Mouse (Mus musculus): ENCODE results near the gene Tns2.

Tns2 gene

DNA sequence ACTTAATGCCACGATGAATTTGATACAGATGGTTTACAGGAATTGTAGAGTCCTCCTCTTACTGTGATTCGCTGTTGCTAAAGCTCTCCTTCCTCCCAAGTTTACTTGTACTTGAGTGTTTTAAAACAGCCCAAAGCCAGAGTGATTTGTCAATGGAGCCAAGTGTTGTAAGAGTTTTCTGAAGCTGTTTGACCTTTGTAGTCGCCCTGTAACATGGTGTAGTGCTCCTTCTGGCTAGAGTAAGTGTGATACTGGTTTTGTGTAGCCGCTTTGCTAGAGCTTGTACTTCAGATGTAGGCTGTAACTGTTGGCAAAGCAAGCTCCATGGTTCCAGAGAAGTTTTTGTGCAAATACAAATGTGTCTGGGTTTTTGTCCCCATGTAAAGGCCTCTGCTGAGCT lies 8.0 kb upstream of the Tns2 start:
- no peak for DNase-seq (ENCODE audit: low spot score in 2 of 2)

DNA sequence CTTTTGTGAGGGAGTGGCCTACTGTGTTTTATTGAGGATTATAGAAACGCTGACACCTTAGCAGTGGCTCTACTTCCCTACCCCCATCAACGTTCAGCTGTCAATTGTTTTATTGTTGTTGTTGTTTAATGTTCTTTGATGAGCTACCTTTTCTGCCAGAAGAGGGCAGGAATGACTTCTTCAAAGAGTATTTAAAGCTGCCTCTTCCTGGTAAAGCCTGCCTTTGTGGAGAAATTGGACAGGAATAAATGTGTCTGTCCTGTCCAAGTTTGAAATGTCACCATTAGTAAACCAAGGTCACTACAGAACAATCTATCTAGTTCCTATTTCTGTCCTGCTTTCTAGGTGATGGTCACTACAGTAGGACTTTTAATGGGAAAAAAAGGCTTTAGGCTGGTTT lies 6.1 kb upstream of the Tns2 start:
- DNase-seq (ENCODE audit: low spot score in 2 of 2) = no peak

- no peak for DNase-seq (ENCODE audit: low spot score in 2 of 2)
These were observed 5.2 kb upstream of the Tns2 start for GRCm38 (mm10) chr15:102094988-102095387.

DNA sequence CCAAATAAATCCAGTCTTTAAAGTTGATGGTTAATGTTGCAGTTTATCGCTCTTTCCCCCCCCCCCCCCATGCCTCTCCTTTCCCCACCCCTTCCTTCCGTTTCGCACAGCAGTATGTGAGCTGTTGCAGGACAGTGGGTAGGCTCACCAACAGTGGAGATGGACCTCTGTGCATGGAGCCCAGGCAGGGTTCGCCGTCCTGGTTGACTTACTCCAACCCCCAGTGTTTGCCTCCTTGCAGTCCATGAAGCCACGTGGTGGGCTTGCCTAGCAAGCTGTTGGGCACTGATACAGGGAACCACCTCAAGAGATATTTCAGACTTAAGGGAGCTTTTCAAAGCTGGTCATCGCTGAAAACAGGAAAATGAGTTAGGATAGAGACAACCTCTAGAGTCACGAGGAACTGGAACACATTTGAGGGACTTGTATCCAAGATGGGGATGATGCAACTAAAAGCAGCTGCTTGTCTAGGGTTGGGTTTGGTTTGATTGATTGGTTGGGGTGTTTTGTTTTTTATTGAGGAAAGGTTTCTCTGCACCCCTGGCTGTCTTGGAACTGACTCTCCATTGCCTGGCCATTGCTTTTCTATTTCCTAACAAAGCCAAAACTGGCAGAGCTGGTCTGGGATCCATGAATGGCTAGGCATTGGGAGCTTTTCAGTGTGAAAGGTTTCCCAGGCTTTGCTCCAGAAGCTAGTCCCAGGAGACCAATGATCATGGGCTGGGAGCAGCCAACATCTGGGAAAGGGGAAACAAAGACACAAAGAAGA lies 2.9 kb upstream of the Tns2 start:
- DNase-seq (ENCODE audit: low spot score in 2 of 2) = no peak

- no peak for DNase-seq (ENCODE audit: low spot score in 2 of 2)
These were observed 2.1 kb upstream of the Tns2 start for GRCm38 (mm10) chr15:102097991-102098555.

- no peak for DNase-seq (ENCODE audit: low spot score in 2 of 2)
These were observed 953 bp upstream of the Tns2 start for GRCm38 (mm10) chr15:102099260-102099659.

GRCm38 (mm10) chr15:102099771-102100160 lies 447 bp upstream of the Tns2 start:
- DNase-seq (ENCODE audit: low spot score in 2 of 2) = no peak

GRCm38 (mm10) chr15:102100996-102101671 lies 921 bp downstream of the Tns2 start:
- DNase-seq (ENCODE audit: low spot score in 2 of 2) = peak in 1 of 2 experiments; percentile 18

DNA sequence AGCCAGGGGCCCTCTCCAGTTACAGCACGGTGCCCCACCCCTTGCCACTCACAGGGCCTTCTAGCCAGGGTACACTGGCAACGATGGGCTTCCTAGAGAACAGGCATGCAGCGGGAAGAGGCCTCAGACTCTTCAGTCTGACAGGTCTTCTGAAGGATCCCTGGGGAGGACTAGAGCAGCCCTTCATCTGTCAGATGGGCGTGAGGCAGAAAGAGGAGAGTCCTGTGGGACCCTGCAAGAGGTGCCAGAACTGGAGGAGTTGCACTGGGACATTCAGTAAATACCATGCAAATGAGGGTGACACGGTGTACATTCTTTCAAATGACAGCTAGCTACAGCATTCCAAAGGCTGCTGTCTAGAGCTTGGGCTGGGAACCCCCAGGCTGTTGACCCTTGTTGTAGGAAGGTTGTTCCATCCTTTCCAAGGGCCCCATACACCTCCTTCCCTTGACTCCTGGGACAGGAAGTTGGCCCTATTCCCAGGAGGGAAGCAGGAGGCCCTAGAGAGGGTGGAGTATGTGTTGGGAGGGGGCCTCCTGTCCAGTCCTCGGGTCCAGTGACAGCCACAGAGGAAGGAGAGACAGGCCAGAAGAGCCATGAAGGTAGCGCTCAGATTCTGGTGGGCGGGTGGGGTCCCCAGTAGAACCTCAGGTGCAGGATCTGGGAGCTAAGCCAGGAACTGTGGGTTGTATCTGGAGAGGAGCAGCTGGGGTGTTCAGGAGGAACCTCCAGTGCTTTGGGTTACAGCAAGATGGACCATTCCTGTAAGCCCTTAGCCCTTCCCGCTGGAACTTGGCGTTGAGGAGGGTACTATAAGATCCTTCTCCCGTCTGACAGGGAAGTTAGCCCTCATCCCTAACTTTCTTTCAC lies 1.7 kb downstream of the Tns2 start:
- no peak for DNase-seq (ENCODE audit: low spot score in 2 of 2)

GRCm38 (mm10) chr15:102102548-102103121 lies 2.4 kb downstream of the Tns2 start:
- no peak for DNase-seq (ENCODE audit: low spot score in 2 of 2)

DNA sequence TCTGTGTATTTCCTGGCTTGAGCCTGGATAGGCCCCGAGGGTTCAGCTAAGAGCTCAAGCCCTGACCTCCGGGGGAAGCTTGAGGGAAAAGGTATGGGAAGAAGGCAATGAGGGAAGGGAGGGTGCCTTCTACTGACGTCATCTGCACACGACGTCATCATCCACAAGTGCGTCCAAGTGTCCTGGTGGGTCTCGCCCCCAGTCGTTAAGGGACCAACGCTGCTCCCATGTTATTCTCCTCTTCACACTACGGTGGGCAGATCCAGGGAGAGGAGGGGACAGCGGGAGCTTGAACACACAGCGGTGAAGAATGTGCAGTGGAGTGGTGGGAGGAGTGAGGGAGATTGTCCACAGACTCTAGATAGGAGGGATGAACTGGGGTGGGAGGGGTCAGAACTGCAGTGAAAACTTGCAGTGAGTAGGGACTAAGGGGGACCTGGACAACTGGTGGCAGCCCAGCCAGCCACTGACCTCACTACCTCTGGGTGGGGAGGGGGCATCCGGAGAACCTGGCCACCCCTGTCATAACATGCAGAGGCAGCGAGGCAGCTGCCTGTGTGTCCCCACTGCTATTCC lies 3.2 kb downstream of the Tns2 start:
- no peak for DNase-seq (ENCODE audit: low spot score in 2 of 2)

DNA sequence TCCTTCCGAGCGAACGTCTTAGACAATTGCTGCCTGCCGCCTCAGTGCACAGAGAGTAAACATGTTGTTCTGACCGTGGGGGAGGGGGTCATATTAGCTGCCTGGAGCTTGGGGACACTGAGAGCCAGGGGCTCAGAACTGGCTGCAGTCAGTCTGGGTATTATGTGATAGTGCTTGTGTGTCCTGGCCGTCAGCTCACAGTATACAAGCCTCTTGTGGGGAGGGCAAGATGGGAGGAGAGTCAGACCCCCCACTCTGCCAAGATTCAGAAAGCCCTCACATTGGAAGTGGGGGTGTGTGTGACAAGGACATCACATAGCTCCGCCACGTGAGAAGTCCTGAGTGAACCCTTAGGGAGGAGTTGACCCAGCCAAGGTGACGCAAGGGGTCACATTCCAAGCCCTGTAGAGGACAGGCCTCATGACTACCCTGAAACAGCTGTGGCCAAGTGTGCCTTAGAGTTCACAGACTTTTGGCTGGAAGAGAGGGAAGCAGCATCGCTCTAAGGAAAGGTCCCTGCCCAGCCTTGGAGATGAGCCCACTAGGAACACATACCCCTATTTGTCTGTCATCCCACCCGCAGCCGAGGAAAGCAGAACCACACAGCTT lies 3.8 kb downstream of the Tns2 start:
- DNase-seq (ENCODE audit: low spot score in 2 of 2) = peak in 1 of 2 experiments; percentile 24

DNA sequence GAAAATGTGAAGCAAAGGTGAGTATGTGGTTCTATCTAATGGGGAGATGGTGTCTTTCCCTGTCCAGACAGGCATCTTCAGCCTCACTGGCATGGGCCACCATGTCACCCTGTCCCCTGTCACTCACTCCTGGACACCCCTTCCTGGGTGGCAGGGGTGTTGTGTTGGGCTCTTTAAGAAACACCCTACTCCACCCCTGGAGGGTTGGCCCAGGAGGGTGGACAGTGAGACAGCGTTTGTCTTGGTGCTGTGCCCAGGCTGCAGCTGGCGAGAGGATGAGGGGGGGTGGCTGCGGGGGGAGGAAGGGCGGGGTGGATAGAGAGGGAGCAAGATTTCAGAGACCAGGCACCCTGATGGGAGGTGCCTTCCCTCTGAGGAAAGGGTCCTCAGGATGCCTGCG lies 5.1 kb downstream of the Tns2 start:
- DNase-seq (ENCODE audit: low spot score in 2 of 2) = no peak

DNA sequence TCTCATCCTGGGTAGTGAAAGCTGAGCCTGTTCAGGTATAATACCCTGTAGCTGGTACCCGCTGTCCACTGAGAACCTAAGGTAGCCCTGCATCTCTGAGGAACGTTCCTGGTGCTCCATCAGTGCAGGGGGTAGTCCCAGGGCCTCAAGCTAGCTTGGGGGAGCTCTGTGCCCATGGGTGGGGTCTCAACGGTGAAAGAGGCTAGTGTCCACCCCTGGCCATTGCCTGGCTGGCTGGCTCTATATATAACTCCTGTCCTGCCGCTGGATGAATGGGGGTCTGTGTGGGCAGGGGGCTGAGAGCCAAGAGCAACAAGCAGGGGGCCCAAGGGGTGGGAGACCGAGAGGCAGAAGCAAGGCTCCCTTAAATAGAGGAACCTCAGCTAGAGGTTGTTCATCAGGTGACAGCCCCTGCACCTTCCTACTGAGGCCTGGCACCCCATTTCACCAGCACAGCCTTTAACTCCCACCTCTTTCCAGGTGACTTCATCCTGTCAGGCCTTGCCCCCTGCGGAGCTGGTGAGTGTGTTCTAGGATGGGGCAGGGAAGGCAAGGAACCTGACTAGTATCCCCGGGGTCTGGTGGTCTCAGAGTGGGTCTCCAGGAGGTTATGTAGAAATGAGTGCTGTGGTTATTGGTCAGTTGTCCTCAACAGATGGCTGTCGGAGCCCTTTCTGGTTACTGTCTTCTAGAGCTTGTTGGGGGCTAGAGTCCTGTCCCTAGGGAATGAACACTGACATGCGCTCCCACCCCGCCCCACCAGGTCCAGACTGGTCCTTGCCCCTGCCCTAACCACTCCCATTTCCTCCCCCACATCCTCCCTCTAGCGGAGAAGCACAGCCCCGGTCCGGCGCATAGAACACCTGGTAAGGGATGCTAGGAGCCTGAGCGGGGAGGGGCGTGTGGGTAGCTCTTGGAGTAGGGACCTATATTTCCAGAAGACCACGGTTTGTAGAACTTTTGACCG lies 5.8 kb downstream of the Tns2 start:
- DNase-seq (ENCODE audit: low spot score in 2 of 2) = no peak

DNA sequence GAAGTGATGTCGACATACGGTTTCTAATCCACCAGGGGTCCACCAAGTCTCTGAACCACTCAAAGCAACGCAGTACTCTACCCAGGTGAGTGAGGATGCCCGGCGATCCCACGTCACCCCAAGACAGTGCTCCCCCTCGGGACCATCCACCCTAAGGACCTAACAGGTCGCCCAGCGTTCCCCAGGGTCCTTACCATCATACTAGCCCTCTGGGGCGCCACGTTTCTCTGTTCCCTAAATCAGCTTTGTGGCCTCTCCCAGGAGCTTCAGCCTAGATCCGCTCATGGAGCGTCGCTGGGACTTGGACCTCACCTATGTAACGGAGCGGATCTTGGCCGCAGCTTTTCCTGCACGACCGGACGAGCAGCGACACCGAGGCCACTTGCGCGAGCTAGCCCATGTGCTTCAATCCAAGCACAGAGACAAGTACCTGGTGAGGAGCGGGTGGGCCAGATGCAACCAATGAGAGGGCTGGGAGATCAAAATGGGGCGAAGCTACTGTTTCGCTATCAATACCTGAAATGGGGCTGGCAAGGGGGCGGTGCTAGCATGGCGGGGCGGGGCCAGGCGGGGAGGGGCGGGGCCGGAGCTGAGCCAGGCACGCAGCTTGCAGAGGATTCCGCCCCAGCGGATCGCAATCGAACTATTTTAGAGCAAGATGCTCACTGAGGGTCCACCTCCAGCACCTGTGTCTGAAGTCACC lies 6.7 kb downstream of the Tns2 start:
- DNase-seq (ENCODE audit: low spot score in 2 of 2) = no peak

GRCm38 (mm10) chr15:102107689-102108573 lies 7.7 kb downstream of the Tns2 start:
- peak in 1 of 2 experiments; percentile 69 for DNase-seq (ENCODE audit: low spot score in 2 of 2)

DNA sequence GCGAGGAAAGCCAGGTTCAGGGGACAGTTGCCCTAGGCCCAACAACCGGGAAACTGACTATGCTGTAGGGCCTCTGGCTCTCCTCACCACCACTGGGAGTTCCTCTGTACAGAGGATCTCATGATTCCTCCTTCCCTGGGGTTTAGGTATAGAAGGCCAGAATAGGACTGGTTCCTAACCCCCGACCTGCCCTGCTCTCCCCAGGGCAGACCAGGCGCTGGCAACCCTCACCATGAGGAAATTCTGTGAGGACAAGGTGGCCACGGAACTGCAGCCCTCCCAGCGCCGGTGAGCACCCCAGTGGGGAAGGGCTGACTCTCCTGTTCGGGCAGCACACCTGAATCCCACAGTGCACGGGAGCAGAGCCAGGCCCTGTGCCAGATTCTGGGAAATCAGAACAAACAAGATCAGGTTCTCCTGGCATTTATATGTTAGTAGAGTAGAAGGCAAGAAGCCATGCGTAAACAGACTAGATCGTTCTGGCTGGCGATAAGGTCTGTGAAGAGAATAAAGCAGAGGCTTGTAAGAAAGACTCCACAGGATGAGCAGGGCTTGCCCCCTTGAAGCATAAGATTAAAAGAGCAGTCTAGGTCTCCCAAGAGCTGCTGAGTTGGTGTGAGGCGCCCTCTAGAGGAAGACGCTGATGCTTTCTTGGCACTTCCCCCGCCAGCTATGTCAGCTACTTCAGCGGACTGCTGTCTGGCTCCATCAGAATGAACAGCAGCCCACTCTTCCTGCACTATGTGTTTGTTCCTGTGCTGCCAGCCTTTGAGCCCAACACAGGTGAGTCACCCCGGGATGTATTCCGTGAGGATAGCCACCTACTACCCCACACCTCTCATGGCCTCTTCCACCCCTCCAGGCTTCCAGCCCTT lies 8.7 kb downstream of the Tns2 start:
- DNase-seq (ENCODE audit: low spot score in 2 of 2) = peak; percentile 64 to 76

All from frontal cortex, postnatal 14 days (tissue).